Mouse (Mus musculus): ENCODE results near the gene Uimc1.

GRCm38 (mm10) chr13:54992215-54992614 lies 107.9 kb downstream of the Uimc1 start:
- TF ChIP-seq MAX (IDR thresholded peaks at IDR 0.05; ENCODE audit: low read depth): no peak
- no peak for TF ChIP-seq POLR2A (IDR thresholded peaks at IDR 0.05; ENCODE audit: insufficient read length, low read depth)
- TF ChIP-seq MYOD1 (IDR thresholded peaks at IDR 0.05; ENCODE audit: control insufficient read depth in 1 of 3, insufficient read length in 2 of 3, low read depth in 2 of 3): no peak
- TF ChIP-seq TCF12 (IDR thresholded peaks at IDR 0.05; ENCODE audit: insufficient read depth, poor library complexity, severe bottlenecking): no peak
- TF ChIP-seq CEBPB (IDR thresholded peaks at IDR 0.05; ENCODE audit: insufficient read depth, poor library complexity, severe bottlenecking): no peak
- no peak for TF ChIP-seq USF1 (IDR thresholded peaks at IDR 0.05; ENCODE audit: low read depth)
